Mouse (Mus musculus) stomach, postnatal 0 days (tissue): ENCODE measurements around the gene Rag2. TPM values are rescaled to one million over a fixed set of nuclear protein-coding genes. Genes with fewer than 3 reads are reported as not detected.

ENCODE experiments used
- ATAC-seq: fragments of 200-750 bp; cut with Nextera tagmentation; 2 replicates; pipeline ENCODE4 v1.8.0; 2017; ENCODE audit not compliant: low FRiP score, low TSS enrichment
- DNase-seq: peaks from one replicate; pipeline ENCODE4 v3.0.0-alpha.2; 2016; ENCODE audit warnings: low spot score
- H3K27ac ChIP-seq: fragments of 300-500 bp; sonication (generic); replicated peaks from 2 replicates; pipeline ENCODE4 v1.5.1; 2014; ENCODE audit warnings: mild to moderate bottlenecking, control low read depth
- H3K27me3 ChIP-seq: fragments of 300-500 bp; sonication (generic); 2 replicates; pipeline ENCODE4 v1.6.1; 2014; ENCODE audit warnings: low read length; ENCODE audit not compliant: control insufficient read depth, insufficient read depth
- H3K36me3 ChIP-seq: fragments of 300-500 bp; sonication (generic); 2 replicates; pipeline ENCODE4 v1.6.1; 2014; ENCODE audit warnings: low read length, mixed read lengths; ENCODE audit not compliant: control insufficient read depth, insufficient read depth
- H3K4me1 ChIP-seq: fragments of 300-500 bp; sonication (generic); replicated peaks from 2 replicates; pipeline ENCODE4 v1.6.1; 2014; ENCODE audit warnings: antibody characterized with exemption; ENCODE audit not compliant: control insufficient read depth, insufficient read depth
- H3K4me2 ChIP-seq: fragments of 300-500 bp; sonication (generic); replicated peaks from 2 replicates; pipeline ENCODE4 v1.6.1; 2014; ENCODE audit warnings: low read depth, mild to moderate bottlenecking, control low read depth, moderate library complexity
- H3K4me3 ChIP-seq: fragments of 300-500 bp; sonication (generic); 2 replicates; pipeline ENCODE4 v1.5.1; 2014; ENCODE audit warnings: low read depth, low read length, control low read depth
- H3K9ac ChIP-seq: fragments of 300-500 bp; sonication (generic); 2 replicates; pipeline ENCODE4 v1.6.1; 2014; ENCODE audit warnings: mild to moderate bottlenecking, low read length, control low read depth, mixed read lengths
- H3K9me3 ChIP-seq: fragments of 300-500 bp; sonication (generic); 2 replicates; pipeline ENCODE4 v1.6.1; 2016; ENCODE audit warnings: low read length; ENCODE audit not compliant: control insufficient read depth
- CTCF ChIP-seq: IDR thresholded peaks from 2 replicates; pipeline ENCODE4 v1.5.1; 2016; ENCODE audit warnings: antibody characterized with exemption, low read depth, mild to moderate bottlenecking, moderate library complexity
- EP300 ChIP-seq: optimal IDR thresholded peaks from 2 replicates; pipeline ENCODE3; 2016; ENCODE audit warnings: antibody characterized with exemption
- WGBS: fragments of 180-500 bp; shearing (Covaris S2); extraction: QIAGEN DNeasy Blood & Tissue Kit; methylation state at CpG from one replicate; pipeline ENCODE4 v1.1.7; 2014; 5-methylcytosine and 5-hydroxymethylcytosine counted together
- polyA plus RNA-seq: library from polyadenylated mRNA; unstranded; fragments of >200 nt; fragmentation: Nextera tagmentation; extraction: Ambion mirVana; gene quantifications from 2 replicates; pipeline ENCODE4 v1.2.1, GENCODE M21; 2015

The Rag2 gene
- polyA plus RNA-seq, 1 experiment from 2014 or later, result not detected

DNA sequence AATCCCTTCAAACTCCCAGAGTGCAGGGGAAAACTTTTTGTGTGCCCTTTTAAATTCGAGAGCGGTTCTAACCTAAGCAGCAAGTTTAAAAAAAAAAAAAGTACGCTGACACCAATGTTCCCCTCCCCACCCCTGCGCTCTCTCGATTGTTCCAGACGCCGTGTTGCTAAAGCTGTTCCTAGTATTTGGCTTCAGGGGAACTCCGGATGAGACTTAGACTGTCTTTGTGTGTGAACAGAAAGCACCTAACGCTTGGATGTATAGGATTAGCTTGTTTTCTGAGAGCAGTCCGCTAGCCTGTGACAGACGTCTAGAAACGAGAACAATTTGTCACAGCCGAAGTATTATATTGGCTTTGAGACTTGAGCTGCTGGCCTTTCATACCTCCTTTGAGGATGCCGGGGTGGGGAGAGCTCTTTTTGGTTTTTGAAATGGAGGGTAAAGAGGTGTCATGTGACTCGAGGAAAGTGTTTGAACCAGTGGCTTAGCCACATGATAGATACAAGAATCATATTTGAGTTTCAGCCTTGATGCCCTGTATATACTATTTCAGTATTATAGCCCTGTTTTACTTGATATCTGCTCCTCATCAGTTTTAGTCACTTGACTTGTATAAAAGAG, 54.8 kb downstream of the Rag2 start:
- peak overlapping the region; percentile 99 for H3K4me3 ChIP-seq
- H3K4me2 ChIP-seq, result peak overlapping the region; percentile 93
- WGBS, result 3% methylated on average over 15 of the region's 15 CpGs
- ATAC-seq (no peak), DNase-seq (no peak)
- TF ChIP-seq CTCF (no peak), EP300 (no peak)
- H3K36me3 ChIP-seq, result no peaks in the 10 kb centered on the region; the same call in 1 of the 2 replicates
- no peaks in the 10 kb centered on the region for H3K4me1 ChIP-seq
- H3K27ac ChIP-seq, result no peak overlapping the region
- no peaks in the 10 kb centered on the region for H3K27me3 ChIP-seq
- H3K9me3 ChIP-seq, result no peaks in the 10 kb centered on the region
- peak overlapping the region; percentile 96 for H3K9ac ChIP-seq

Other genes starting within 250 kb of the Rag2 start
- gene Rag1, start 24.8 kb downstream of the Rag2 start, polyA plus RNA-seq, result 0.01 TPM in 2 replicates
- gene B230118H07Rik, start 24.8 kb downstream of the Rag2 start, polyA plus RNA-seq, result 36.5 and 40.3 TPM in 2 replicates
- 4.4 and 4.5 TPM in 2 replicates for gene Traf6, start 53.7 kb downstream of the Rag2 start, polyA plus RNA-seq